Mouse (Mus musculus) liver, embryonic 14.5 days (tissue): Measurements from ENCODE around the gene Iah1.

Source experiments
- CTCF ChIP-seq: IDR thresholded peaks from 2 replicates; pipeline ENCODE4 v1.5.1; 2016; ENCODE audit warnings: antibody characterized with exemption, low read depth, control low read depth
- EP300 ChIP-seq: IDR thresholded peaks from 2 replicates; pipeline ENCODE4 v1.6.1; 2016; ENCODE audit warnings: antibody characterized with exemption, low read depth

DNA sequence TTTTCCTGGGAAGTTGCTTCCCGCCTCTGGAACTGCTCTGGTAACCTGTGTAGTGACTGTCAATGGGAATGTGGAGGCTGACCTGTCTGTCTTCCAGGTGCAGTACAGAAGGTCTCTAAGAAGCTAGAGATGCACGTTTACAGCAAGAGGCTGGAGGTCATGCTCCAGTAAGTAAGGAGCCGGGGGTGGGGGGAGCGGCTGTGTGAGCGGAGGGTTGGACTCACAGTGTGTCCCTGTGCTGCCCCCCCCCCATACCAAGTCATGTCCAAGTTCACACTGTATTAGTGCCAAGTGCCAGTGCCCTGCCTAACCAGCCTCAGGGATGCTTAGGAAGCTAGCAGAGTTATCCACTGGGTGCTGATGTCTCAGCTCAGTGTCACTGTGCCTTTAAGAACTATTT lies 4.0 kb upstream of the Iah1 start:
- TF ChIP-seq EP300 (no peak), CTCF (no peak)
